Comparison of ENCODE assay signal across 1 mouse cellular context in the genomic region with DNA sequence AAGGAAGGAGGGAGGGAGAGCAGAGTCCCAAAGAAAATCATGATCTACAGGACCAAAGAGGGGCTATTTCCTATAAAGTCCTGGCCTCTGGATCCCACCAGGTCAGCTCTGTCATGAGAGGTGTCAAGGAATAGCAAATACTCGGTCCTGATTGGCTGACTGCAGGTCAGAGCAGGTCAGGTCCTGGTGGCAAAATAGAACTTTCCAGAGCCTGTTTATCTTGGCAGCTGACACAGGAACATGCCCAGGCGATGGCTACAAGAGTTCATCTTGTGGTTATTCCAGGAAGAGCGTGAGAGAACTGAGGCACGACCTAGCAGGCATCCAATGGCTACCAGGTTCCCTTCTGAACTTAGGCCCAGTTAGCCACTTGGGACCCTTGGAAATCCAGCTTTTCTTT.
TF ChIP-seq lines count a peak whose summit lies in the region.

No protein-coding gene starts in this region.

TF ChIP-seq in MEL, 35 proteins besides CTCF, POLR2A, EP300 and RAD21 (continued from another document):
- TF ChIP-seq MYC (IDR thresholded peaks at IDR 0.05; ENCODE audit: low read depth, low read length) (no peak), USF2 (IDR thresholded peaks at IDR 0.05; ENCODE audit: borderline replicate concordance in 1 of 2, insufficient read depth in 1 of 2, low read depth in 1 of 2, low read length in 2 of 2) (no peak), ZKSCAN1 (IDR thresholded peaks at IDR 0.05; ENCODE audit: low read depth, low read length) (no peak)
TF ChIP-seq in MEL: peak in this region for 0.
